Mouse (Mus musculus) stomach, postnatal 0 days (tissue): ENCODE measurements around the gene Dnah12.

Experiments used
- CTCF ChIP-seq: IDR thresholded peaks from 2 replicates; pipeline ENCODE4 v1.5.1; 2016; ENCODE audit warnings: antibody characterized with exemption, low read depth, mild to moderate bottlenecking, moderate library complexity
- EP300 ChIP-seq: optimal IDR thresholded peaks from 2 replicates; pipeline ENCODE3; 2016; ENCODE audit warnings: antibody characterized with exemption

- TF ChIP-seq EP300 = no peak
- TF ChIP-seq CTCF = no peak
Measured at GRCm38 (mm10) chr14:26919310-26919709, 226.2 kb downstream of the Dnah12 start.
